Mouse (Mus musculus): ENCODE data around the gene Anapc7. TPM values are rescaled to one million over a fixed set of nuclear protein-coding genes. Genes with fewer than 3 reads are reported as not detected.

The Anapc7 gene
- total and polyA plus RNA-seq, 3 experiments: 39.9 to 49.7 TPM; not detected in 1

GRCm38 (mm10) chr5:122453188-122453587, 31.7 kb downstream of the Anapc7 start:
- Histone ChIP-seq H3K9ac (ENCODE audit: control insufficient read depth, low read depth, low read length, poor library complexity, severe bottlenecking) (no peak overlapping the region), H3K36me3 (ENCODE audit: control insufficient read depth in 1 of 2, insufficient read depth in 2 of 2, low read length in 2 of 2) (peaks cover 0 to 13% of the 10 kb centered on the region in 2 experiments; a peak in 2 of 4 replicates), H3K27me3 (ENCODE audit: control insufficient read depth in 1 of 2, insufficient read depth in 2 of 2, low read length in 2 of 2) (no peaks in the 10 kb centered on the region), H3K79me2 (ENCODE audit: control insufficient read depth, insufficient read depth, low read length, poor library complexity) (no peaks in the 10 kb centered on the region), H3K9me3 (replicated peaks; ENCODE audit: insufficient read depth, low read length) (no peaks in the 10 kb centered on the region), H3K27ac (ENCODE audit: control insufficient read depth, low read depth, low read length) (no peak overlapping the region), H3K4me3 (ENCODE audit: control insufficient read depth in 1 of 2, insufficient read depth in 1 of 2, low read depth in 2 of 2, low read length in 2 of 2) (no peak overlapping the region), H3K4me1 (ENCODE audit: control insufficient read depth in 1 of 2, insufficient read depth in 2 of 2, low read length in 2 of 2) (no peaks in the 10 kb centered on the region)
- TF ChIP-seq MYC (IDR thresholded peaks at IDR 0.05; ENCODE audit: low read depth, low read length) (no peak), TBP (IDR thresholded peaks at IDR 0.05; ENCODE audit: low read depth, low read length) (no peak), MAFK (IDR thresholded peaks at IDR 0.05; ENCODE audit: borderline replicate concordance, low read depth, low read length) (no peak), ZMIZ1 (IDR thresholded peaks at IDR 0.05; ENCODE audit: low read depth, low read length) (no peak), EP300 (IDR thresholded peaks at IDR 0.05; ENCODE audit: low read depth in 1 of 2, low read length in 2 of 2) (no peak), MEF2A (IDR thresholded peaks at IDR 0.05; ENCODE audit: extremely low read depth, insufficient replicate concordance, low read depth, low read length, poor library complexity, severe bottlenecking) (no peak), MXI1 (IDR thresholded peaks at IDR 0.05; ENCODE audit: low read depth, low read length) (no peak), POLR2AphosphoS2 (IDR thresholded peaks at IDR 0.05; ENCODE audit: low read length) (no peak), GATA1 (IDR thresholded peaks at IDR 0.05; ENCODE audit: low read depth, low read length) (no peak), JUND (IDR thresholded peaks at IDR 0.05; ENCODE audit: low read depth, low read length) (no peak), SMC3 (IDR thresholded peaks at IDR 0.05; ENCODE audit: low read depth, low read length) (no peak)
- no peak for DNase-seq (ENCODE audit: low read depth, low spot score)

GRCm38 (mm10) chr5:122454442-122454841, 32.9 kb downstream of the Anapc7 start:
- DNase-seq (ENCODE audit: low read depth, low spot score): no peak
- no peaks in the 10 kb centered on the region for H3K79me2 ChIP-seq (ENCODE audit: control insufficient read depth, insufficient read depth, low read length, poor library complexity)
- TF ChIP-seq SMC3 (IDR thresholded peaks at IDR 0.05; ENCODE audit: low read depth, low read length): no peak
- no peak for TF ChIP-seq RCOR1 (IDR thresholded peaks at IDR 0.05; ENCODE audit: low read depth, low read length)
- no peak for TF ChIP-seq ZC3H11A (IDR thresholded peaks at IDR 0.05; ENCODE audit: low read depth, low read length)
- no peak for TF ChIP-seq USF1 (IDR thresholded peaks at IDR 0.05; ENCODE audit: low read depth, low read length)
- no peak for TF ChIP-seq ZNF384 (IDR thresholded peaks at IDR 0.05; ENCODE audit: low read depth, low read length)
- TF ChIP-seq POLR2AphosphoS2 (IDR thresholded peaks at IDR 0.05; ENCODE audit: low read length): no peak
- TF ChIP-seq GATA1 (IDR thresholded peaks at IDR 0.05; ENCODE audit: low read depth, low read length): no peak
- no peak for TF ChIP-seq NRF1 (IDR thresholded peaks at IDR 0.05; ENCODE audit: insufficient read depth, low read depth, low read length, poor library complexity, severe bottlenecking)
- no peak for TF ChIP-seq TAL1 (IDR thresholded peaks at IDR 0.05; ENCODE audit: low read length)
- TF ChIP-seq RAD21 (IDR thresholded peaks at IDR 0.05; ENCODE audit: low read depth, low read length): no peak
- TF ChIP-seq SIN3A (IDR thresholded peaks at IDR 0.05; ENCODE audit: low read length): no peak
- no peak for TF ChIP-seq MYB (IDR thresholded peaks at IDR 0.05; ENCODE audit: low read depth, low read length)
- no peak for TF ChIP-seq E2F4 (IDR thresholded peaks at IDR 0.05; ENCODE audit: borderline replicate concordance, low read depth, low read length)
- TF ChIP-seq USF2 (IDR thresholded peaks at IDR 0.05; ENCODE audit: borderline replicate concordance in 1 of 2, insufficient read depth in 1 of 2, low read depth in 1 of 2, low read length in 2 of 2): no peak
- no peak for TF ChIP-seq NELFE (IDR thresholded peaks at IDR 0.05; ENCODE audit: low read depth, low read length)
- TF ChIP-seq TBP (IDR thresholded peaks at IDR 0.05; ENCODE audit: low read depth, low read length): no peak
- TF ChIP-seq GABPA (IDR thresholded peaks at IDR 0.05; ENCODE audit: low read depth, low read length): no peak
- TF ChIP-seq EP300 (IDR thresholded peaks at IDR 0.05; ENCODE audit: low read depth in 1 of 2, low read length in 2 of 2): no peak
- no peaks in the 10 kb centered on the region for H3K9me3 ChIP-seq (replicated peaks; ENCODE audit: insufficient read depth, low read length)
- H3K4me1 ChIP-seq (ENCODE audit: control insufficient read depth in 1 of 2, insufficient read depth in 2 of 2, low read length in 2 of 2): no peaks in the 10 kb centered on the region
- no peak overlapping the region for H3K9ac ChIP-seq (ENCODE audit: control insufficient read depth, low read depth, low read length, poor library complexity, severe bottlenecking)
- H3K36me3 ChIP-seq (ENCODE audit: control insufficient read depth in 1 of 2, insufficient read depth in 2 of 2, low read length in 2 of 2): peaks cover 0 to 17% of the 10 kb centered on the region in 2 experiments; a peak in 2 of 4 replicates
- no peak overlapping the region for H3K27ac ChIP-seq (ENCODE audit: control insufficient read depth, low read depth, low read length)
- no peak overlapping the region for H3K4me3 ChIP-seq (ENCODE audit: control insufficient read depth in 1 of 2, insufficient read depth in 1 of 2, low read depth in 2 of 2, low read length in 2 of 2)
- H3K27me3 ChIP-seq (ENCODE audit: control insufficient read depth in 1 of 2, insufficient read depth in 2 of 2, low read length in 2 of 2): no peaks in the 10 kb centered on the region
